Mouse (Mus musculus) embryonic facial prominence, embryonic 10.5 days (tissue): ENCODE measurements at regions not wholly inside any gene's neighbourhood (a gene's known extent, or its start where the extent isn't known, plus 50 kb on each side); places are given as distances from the start of the nearest gene placed in this dataset.

Source experiments
- DNase-seq: peaks from one replicate; pipeline ENCODE4 v3.0.0-alpha.2; 2017; ENCODE audit warnings: low spot score
- H3K27ac ChIP-seq: fragments of 300-500 bp; sonication (generic); replicated peaks from 2 replicates; pipeline ENCODE4 v1.5.1; 2016; ENCODE audit warnings: mild to moderate bottlenecking
- H3K27me3 ChIP-seq: fragments of 300-500 bp; sonication (generic); replicated peaks from 2 replicates; pipeline ENCODE4 v1.6.1; 2016; ENCODE audit warnings: low read depth, mild to moderate bottlenecking; ENCODE audit not compliant: poor library complexity, severe bottlenecking
- H3K36me3 ChIP-seq: fragments of 300-500 bp; sonication (generic); replicated peaks from 2 replicates; pipeline ENCODE4 v1.6.1; 2016; ENCODE audit warnings: mild to moderate bottlenecking, moderate library complexity
- H3K4me1 ChIP-seq: fragments of 300-500 bp; sonication (generic); 2 replicates; pipeline ENCODE4 v1.6.1; 2016
- H3K4me3 ChIP-seq: fragments of 300-500 bp; sonication (generic); 2 replicates; pipeline ENCODE4 v1.5.1; 2016; ENCODE audit warnings: mild to moderate bottlenecking, moderate library complexity
- H3K9me3 ChIP-seq: fragments of 300-500 bp; sonication (generic); 2 replicates; pipeline ENCODE4 v1.6.1; 2016; ENCODE audit warnings: mild to moderate bottlenecking
- whole genome bisulfite sequencing: fragments of 180-500 bp; shearing (Covaris S2); methylation state at CpG from one replicate; pipeline ENCODE4 v1.1.7; 2016; 5-methylcytosine and 5-hydroxymethylcytosine counted together

DNA sequence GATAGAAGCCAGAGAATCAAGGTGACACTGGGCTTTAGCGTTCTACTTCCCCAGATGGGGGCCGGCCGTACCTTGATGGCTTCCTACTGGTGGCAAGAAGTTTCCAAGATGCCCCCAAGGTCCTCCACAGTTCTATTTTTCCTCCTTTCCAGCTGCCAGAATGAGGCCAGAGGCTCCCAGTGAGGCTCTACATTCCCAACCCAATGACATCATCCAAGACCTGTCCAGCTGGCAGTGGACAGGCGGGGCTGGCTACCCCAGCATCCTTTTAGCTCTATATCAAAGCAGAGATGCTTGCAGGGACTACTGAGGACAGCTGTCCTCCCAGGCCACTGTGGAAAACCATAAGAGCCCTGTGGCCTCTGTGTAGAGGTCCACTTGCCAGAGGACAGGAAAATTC is 53.8 kb upstream of the Stx16 start:
- 93% methylated on average over 4 of the region's 4 CpGs for WGBS
- DNase-seq = no peak

DNA sequence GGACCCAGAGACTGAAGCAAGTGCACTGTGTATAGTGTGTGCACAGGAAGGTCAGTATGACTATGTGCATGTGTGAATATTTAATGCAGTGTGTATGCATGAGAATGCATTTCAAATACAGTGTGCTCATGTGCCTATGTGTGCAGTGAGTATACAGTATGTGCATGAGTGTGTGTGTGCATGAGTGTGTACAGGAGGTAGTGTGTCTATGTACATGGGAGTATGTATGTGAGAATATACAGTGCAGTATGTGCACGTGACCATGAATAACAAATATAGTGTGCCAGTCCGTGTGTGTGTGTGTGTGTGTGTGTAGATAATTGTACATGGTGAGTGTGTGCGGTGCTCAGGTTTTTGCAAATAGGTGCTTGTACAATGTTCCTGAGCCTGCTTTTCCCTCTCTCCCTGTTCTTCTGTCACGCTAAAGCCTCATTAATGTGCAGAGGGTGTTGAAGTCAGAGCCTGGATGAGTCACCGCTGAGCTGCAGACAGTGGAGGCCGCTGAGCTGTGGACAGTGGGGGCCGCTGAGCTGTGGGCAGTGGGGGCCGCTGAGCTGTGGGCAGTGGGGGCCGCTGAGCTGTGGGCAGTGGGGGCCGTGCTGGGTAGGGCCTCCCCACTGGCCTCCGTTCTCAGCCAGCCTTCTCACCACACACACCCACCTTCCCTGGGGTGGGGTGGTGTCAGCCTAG is 50.8 kb upstream of the Stx16 start:
- Histone ChIP-seq H3K27ac (no peak overlapping the region), H3K9me3 (no peaks in the 10 kb centered on the region), H3K27me3 (no peaks in the 10 kb centered on the region), H3K4me1 (peaks cover 23% of the 10 kb centered on the region), H3K4me3 (no peak overlapping the region), H3K36me3 (no peaks in the 10 kb centered on the region)
- no peak for DNase-seq
- 91% methylated on average over 11 of the region's 11 CpGs for WGBS

More for the DNA sequence above, 53.8 kb upstream of the Stx16 start:
- Histone ChIP-seq H3K36me3 (no peaks in the 10 kb centered on the region), H3K4me3 (no peak overlapping the region), H3K27ac (0 out of 2 replicates have a peak overlapping the region, but pooled peaks have one; percentile 24), H3K9me3 (no peaks in the 10 kb centered on the region), H3K4me1 (peaks cover 32% of the 10 kb centered on the region), H3K27me3 (no peaks in the 10 kb centered on the region)
